Mouse (Mus musculus) heart, embryonic 13.5 days (tissue): ENCODE results near the gene Syndig1. TPM values are rescaled to one million over a fixed set of nuclear protein-coding genes. Genes with fewer than 3 reads are reported as not detected.

Source experiments
- ATAC-seq: fragments of 200-750 bp; cut with Nextera tagmentation; 2 replicates; pipeline ENCODE4 v1.8.0; 2017; ENCODE audit warnings: moderate TSS enrichment; ENCODE audit not compliant: insufficient number of reproducible peaks, low FRiP score, low TSS enrichment; ENCODE audit errors: extremely low read depth
- H3K27ac ChIP-seq: fragments of 300-500 bp; sonication (generic); replicated peaks from 2 replicates; pipeline ENCODE4 v1.5.1; 2015; ENCODE audit warnings: moderate library complexity, mild to moderate bottlenecking, inconsistent platforms
- H3K27me3 ChIP-seq: fragments of 300-500 bp; sonication (generic); replicated peaks from 2 replicates; pipeline ENCODE4 v1.6.1; 2015; ENCODE audit warnings: mild to moderate bottlenecking, inconsistent platforms
- H3K36me3 ChIP-seq: fragments of 300-500 bp; sonication (generic); 2 replicates; pipeline ENCODE4 v1.6.1; 2015; ENCODE audit warnings: mild to moderate bottlenecking, inconsistent platforms
- H3K4me1 ChIP-seq: fragments of 300-500 bp; sonication (generic); 2 replicates; pipeline ENCODE4 v1.6.1; 2015; ENCODE audit warnings: inconsistent platforms
- H3K4me2 ChIP-seq: fragments of 300-500 bp; sonication (generic); 2 replicates; pipeline ENCODE4 v1.6.1; 2015; ENCODE audit warnings: inconsistent platforms, mild to moderate bottlenecking, moderate library complexity
- H3K4me3 ChIP-seq: fragments of 300-500 bp; sonication (generic); 2 replicates; pipeline ENCODE4 v1.5.1; 2015; ENCODE audit warnings: moderate library complexity, mild to moderate bottlenecking, inconsistent platforms
- H3K9ac ChIP-seq: fragments of 300-500 bp; sonication (generic); 2 replicates; pipeline ENCODE4 v1.6.1; 2015; ENCODE audit warnings: inconsistent platforms, mild to moderate bottlenecking, moderate library complexity
- H3K9me3 ChIP-seq: fragments of 300-500 bp; sonication (generic); 2 replicates; pipeline ENCODE4 v1.6.1; 2016; ENCODE audit warnings: inconsistent platforms
- WGBS: fragments of 180-500 bp; shearing (Covaris S2); methylation state at CpG from one replicate; pipeline ENCODE4 v1.1.7; 2015; ENCODE audit warnings: mixed read lengths; 5-methylcytosine and 5-hydroxymethylcytosine counted together
- polyA plus RNA-seq: library from polyadenylated mRNA; unstranded; fragments of >200 nt; fragmentation: Nextera tagmentation; extraction: Ambion mirVana; gene quantifications from 2 replicates; pipeline ENCODE4 v1.2.1, GENCODE M21; 2015

Syndig1 gene
- polyA plus RNA-seq, 1 experiment from 2014 or later, result 4.0 TPM

- no peaks in the 10 kb centered on the region for H3K27me3 ChIP-seq
- no peak overlapping the region for H3K27ac ChIP-seq
- 75% methylated on average over 2 of the region's 2 CpGs for WGBS
- no peak for ATAC-seq
- H3K4me2 ChIP-seq, result no peak overlapping the region
- no peaks in the 10 kb centered on the region for H3K9me3 ChIP-seq
- no peak overlapping the region for H3K9ac ChIP-seq
- no peaks in the 10 kb centered on the region for H3K4me1 ChIP-seq
- H3K36me3 ChIP-seq, result no peaks in the 10 kb centered on the region
- no peak overlapping the region for H3K4me3 ChIP-seq
Observed at GRCm38 (mm10) chr2:149931111-149931510, 102.1 kb downstream of the Syndig1 start.

GRCm38 (mm10) chr2:149932095-149932494 lies 103.1 kb downstream of the Syndig1 start:
- no peak overlapping the region for H3K27ac ChIP-seq
- no peak for ATAC-seq
- H3K36me3 ChIP-seq, result no peaks in the 10 kb centered on the region
- no peak overlapping the region for H3K4me2 ChIP-seq
- H3K9me3 ChIP-seq, result no peaks in the 10 kb centered on the region
- no peak overlapping the region for H3K9ac ChIP-seq
- no peaks in the 10 kb centered on the region for H3K4me1 ChIP-seq
- no peaks in the 10 kb centered on the region for H3K27me3 ChIP-seq
- no peak overlapping the region for H3K4me3 ChIP-seq

GRCm38 (mm10) chr2:149933247-149933898 lies 104.4 kb downstream of the Syndig1 start:
- Histone ChIP-seq H3K4me2 (no peak overlapping the region), H3K27me3 (no peaks in the 10 kb centered on the region), H3K9me3 (no peaks in the 10 kb centered on the region), H3K9ac (no peak overlapping the region), H3K4me1 (peaks cover under 1% of the 10 kb centered on the region; the same call in 1 of the 2 replicates), H3K27ac (no peak overlapping the region), H3K36me3 (no peaks in the 10 kb centered on the region), H3K4me3 (no peak overlapping the region)
- WGBS, result 35% methylated on average over 2 of the region's 2 CpGs
- no peak for ATAC-seq

GRCm38 (mm10) chr2:149934139-149934538 lies 105.1 kb downstream of the Syndig1 start:
- Histone ChIP-seq H3K27ac (no peak overlapping the region), H3K27me3 (no peaks in the 10 kb centered on the region), H3K4me2 (no peak overlapping the region), H3K4me1 (peaks cover 6% of the 10 kb centered on the region; the same call in 1 of the 2 replicates), H3K36me3 (no peaks in the 10 kb centered on the region), H3K9ac (no peak overlapping the region), H3K9me3 (no peaks in the 10 kb centered on the region), H3K4me3 (no peak overlapping the region)
- WGBS, result 54% methylated on average over 4 of the region's 4 CpGs
- ATAC-seq, result no peak

- H3K4me3 ChIP-seq, result no peak overlapping the region
- no peak overlapping the region for H3K27ac ChIP-seq
- ATAC-seq, result no peak
- no peak overlapping the region for H3K4me2 ChIP-seq
- no peaks in the 10 kb centered on the region for H3K9me3 ChIP-seq
- H3K27me3 ChIP-seq, result no peaks in the 10 kb centered on the region
- H3K4me1 ChIP-seq, result peaks cover 6% of the 10 kb centered on the region; the same call in 1 of the 2 replicates
- H3K36me3 ChIP-seq, result no peaks in the 10 kb centered on the region
- H3K9ac ChIP-seq, result no peak overlapping the region
- WGBS, result 52% methylated on average over 4 of the region's 4 CpGs
Observed at GRCm38 (mm10) chr2:149938829-149939228, 109.8 kb downstream of the Syndig1 start.

- no peak overlapping the region for H3K27ac ChIP-seq
- no peaks in the 10 kb centered on the region for H3K36me3 ChIP-seq
- no peaks in the 10 kb centered on the region for H3K9me3 ChIP-seq
- H3K27me3 ChIP-seq, result no peaks in the 10 kb centered on the region
- H3K4me3 ChIP-seq, result no peak overlapping the region
- WGBS, result 51% methylated on average over 2 of the region's 2 CpGs
- ATAC-seq, result no peak
- H3K4me1 ChIP-seq, result peaks cover 6% of the 10 kb centered on the region; the same call in 1 of the 2 replicates
- no peak overlapping the region for H3K4me2 ChIP-seq
- no peak overlapping the region for H3K9ac ChIP-seq
Observed at GRCm38 (mm10) chr2:149939586-149939985, 110.6 kb downstream of the Syndig1 start.

GRCm38 (mm10) chr2:149950641-149951040 lies 121.6 kb downstream of the Syndig1 start:
- no peaks in the 10 kb centered on the region for H3K36me3 ChIP-seq
- no peak overlapping the region for H3K27ac ChIP-seq
- H3K9me3 ChIP-seq, result no peaks in the 10 kb centered on the region
- no peaks in the 10 kb centered on the region for H3K27me3 ChIP-seq
- no peak overlapping the region for H3K4me3 ChIP-seq
- H3K4me2 ChIP-seq, result no peak overlapping the region
- ATAC-seq, result no peak
- H3K4me1 ChIP-seq, result no peaks in the 10 kb centered on the region
- H3K9ac ChIP-seq, result no peak overlapping the region
- WGBS, result 78% methylated on average over 4 of the region's 4 CpGs

- no peaks in the 10 kb centered on the region for H3K27me3 ChIP-seq
- H3K4me3 ChIP-seq, result no peak overlapping the region
- H3K9me3 ChIP-seq, result no peaks in the 10 kb centered on the region
- no peak overlapping the region for H3K4me2 ChIP-seq
- H3K36me3 ChIP-seq, result no peaks in the 10 kb centered on the region
- H3K9ac ChIP-seq, result no peak overlapping the region
- WGBS, result 80% methylated on average over 4 of the region's 4 CpGs
- H3K27ac ChIP-seq, result no peak overlapping the region
- no peaks in the 10 kb centered on the region for H3K4me1 ChIP-seq
- no peak for ATAC-seq
Observed at GRCm38 (mm10) chr2:149971014-149971413, 142.0 kb downstream of the Syndig1 start.

GRCm38 (mm10) chr2:149973583-149973982 lies 144.6 kb downstream of the Syndig1 start:
- no peaks in the 10 kb centered on the region for H3K9me3 ChIP-seq
- H3K36me3 ChIP-seq, result no peaks in the 10 kb centered on the region
- H3K9ac ChIP-seq, result no peak overlapping the region
- H3K27me3 ChIP-seq, result no peaks in the 10 kb centered on the region
- H3K4me1 ChIP-seq, result no peaks in the 10 kb centered on the region
- ATAC-seq, result no peak
- no peak overlapping the region for H3K4me2 ChIP-seq
- no peak overlapping the region for H3K27ac ChIP-seq
- 58% methylated on average over 6 of the region's 6 CpGs for WGBS
- no peak overlapping the region for H3K4me3 ChIP-seq

- no peak overlapping the region for H3K9ac ChIP-seq
- WGBS, result 76% methylated on average over 1 of the region's 1 CpGs
- H3K9me3 ChIP-seq, result no peaks in the 10 kb centered on the region
- H3K4me1 ChIP-seq, result no peaks in the 10 kb centered on the region
- no peaks in the 10 kb centered on the region for H3K36me3 ChIP-seq
- no peak for ATAC-seq
- no peak overlapping the region for H3K4me2 ChIP-seq
- no peak overlapping the region for H3K4me3 ChIP-seq
- H3K27ac ChIP-seq, result no peak overlapping the region
- no peaks in the 10 kb centered on the region for H3K27me3 ChIP-seq
Observed at GRCm38 (mm10) chr2:149980419-149980818, 151.4 kb downstream of the Syndig1 start.

- no peak overlapping the region for H3K4me3 ChIP-seq
- H3K4me1 ChIP-seq, result no peaks in the 10 kb centered on the region
- H3K36me3 ChIP-seq, result no peaks in the 10 kb centered on the region
- no peak overlapping the region for H3K27ac ChIP-seq
- no peak overlapping the region for H3K9ac ChIP-seq
- no peaks in the 10 kb centered on the region for H3K27me3 ChIP-seq
- no peak overlapping the region for H3K4me2 ChIP-seq
- ATAC-seq, result no peak
- no peaks in the 10 kb centered on the region for H3K9me3 ChIP-seq
Observed at GRCm38 (mm10) chr2:149982466-149982865, 153.5 kb downstream of the Syndig1 start.

- no peaks in the 10 kb centered on the region for H3K36me3 ChIP-seq
- no peaks in the 10 kb centered on the region for H3K9me3 ChIP-seq
- no peak overlapping the region for H3K27ac ChIP-seq
- H3K9ac ChIP-seq, result no peak overlapping the region
- 52% methylated on average over 1 of the region's 1 CpGs for WGBS
- H3K4me1 ChIP-seq, result no peaks in the 10 kb centered on the region
- H3K4me2 ChIP-seq, result no peak overlapping the region
- ATAC-seq, result no peak
- H3K27me3 ChIP-seq, result no peaks in the 10 kb centered on the region
- no peak overlapping the region for H3K4me3 ChIP-seq
Observed at GRCm38 (mm10) chr2:149983107-149983506, 154.1 kb downstream of the Syndig1 start.
